Mouse (Mus musculus) liver, adult 2 months (tissue): ENCODE measurements around the gene Trim2. TPM values are rescaled to one million over a fixed set of nuclear protein-coding genes. Genes with fewer than 3 reads are reported as not detected.
A peak's percentile ranks its signal among the peaks of the same experiment; 100 is the strongest.

Source experiments
- DNase-seq: peaks from one replicate; pipeline ENCODE4 v3.0.0-alpha.2; 2011; ENCODE audit warnings: low read depth, low spot score; ENCODE audit errors: extremely low read depth
- H3K27ac ChIP-seq: fragments of 200-500 bp; replicated peaks from 2 replicates; pipeline ENCODE4 v1.5.1; 2012; ENCODE audit warnings: low read depth, mild to moderate bottlenecking, control low read depth, inconsistent platforms, low read length; ENCODE audit not compliant: insufficient read depth
- H3K27me3 ChIP-seq: fragments of 200-500 bp; 2 replicates; pipeline ENCODE4 v1.6.1; 2012; ENCODE audit warnings: mild to moderate bottlenecking, moderate library complexity, low read length, inconsistent platforms; ENCODE audit not compliant: control insufficient read depth, insufficient read depth
- H3K36me3 ChIP-seq: fragments of 200-500 bp; 2 replicates; pipeline ENCODE4 v1.6.1; 2012; ENCODE audit warnings: low read length, inconsistent platforms; ENCODE audit not compliant: control insufficient read depth, insufficient read depth
- H3K4me1 ChIP-seq: fragments of 200-500 bp; 2 replicates; pipeline ENCODE4 v1.6.1; 2011; ENCODE audit warnings: low read length; ENCODE audit not compliant: control insufficient read depth, insufficient read depth
- H3K4me3 ChIP-seq: fragments of 200-500 bp; 2 replicates; pipeline ENCODE4 v1.5.1; 2011; ENCODE audit warnings: low read depth, mild to moderate bottlenecking, control low read depth, low read length, moderate library complexity; ENCODE audit not compliant: insufficient read depth
- H3K79me2 ChIP-seq: fragments of 200-500 bp; 2 replicates; pipeline ENCODE4 v1.6.1; 2012; ENCODE audit warnings: inconsistent platforms, mild to moderate bottlenecking, low read length, moderate library complexity; ENCODE audit not compliant: control insufficient read depth, insufficient read depth
- H3K9ac ChIP-seq: fragments of 200-500 bp; 2 replicates; pipeline ENCODE4 v1.6.1; 2012; ENCODE audit warnings: low read depth, mild to moderate bottlenecking, control low read depth, inconsistent platforms, low read length
- CTCF ChIP-seq: fragments of 200-500 bp; IDR thresholded peaks from 2 replicates; pipeline ENCODE4 v1.5.1; 2011; ENCODE audit warnings: low read depth, low read length, control low read depth
- POLR2A ChIP-seq: fragments of 200-500 bp; IDR thresholded peaks from 2 replicates; pipeline ENCODE4 v1.6.1; 2011; ENCODE audit warnings: low read length, control low read depth; ENCODE audit not compliant: insufficient read depth; ENCODE audit errors: extremely low read depth
- WGBS: fragments of 180-500 bp; shearing (Covaris S2); methylation state at CpG from one replicate; pipeline ENCODE4 v1.1.7; 2018; 5-methylcytosine and 5-hydroxymethylcytosine counted together
- polyA plus RNA-seq: library from polyadenylated mRNA; depleted of rRNA; stranded (reverse); fragments of >200 nt; gene quantifications from 2 replicates; pipeline ENCODE4 v1.2.3, GENCODE M21; 2012
- total RNA-seq: library from RNA; depleted of rRNA; stranded (reverse); fragments of >200 nt; gene quantifications from 2 replicates; pipeline ENCODE4 v1.2.3, GENCODE M21; 2014

The Trim2 gene
- total and polyA plus RNA-seq, 2 experiments: 10.0 to 27.4 TPM

DNA sequence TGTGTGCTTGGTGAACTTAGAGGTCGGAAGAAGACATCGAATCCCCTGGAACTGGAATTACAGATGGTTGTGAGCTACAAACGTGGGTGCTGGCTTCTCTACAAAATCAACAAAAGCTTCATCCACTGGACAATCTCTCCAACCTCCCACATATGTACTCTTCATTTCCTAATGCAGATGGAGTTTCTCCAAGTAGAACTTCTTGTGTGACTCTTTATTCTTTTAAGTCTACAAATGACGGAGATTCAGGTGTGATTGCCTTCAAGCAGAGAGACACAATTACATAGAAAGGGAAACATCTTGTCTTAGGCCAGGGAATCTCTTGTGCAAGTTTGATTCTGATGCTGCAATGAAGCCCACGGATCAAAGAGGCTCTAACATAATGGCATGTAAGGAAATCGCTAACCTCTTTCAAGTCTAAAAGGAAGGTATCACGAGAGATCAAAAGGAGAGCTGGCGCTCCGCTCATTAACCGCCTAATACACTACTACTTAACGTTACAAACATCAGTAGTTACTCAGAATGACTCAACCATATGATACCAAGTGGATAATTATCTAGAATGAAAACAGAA, 133.0 kb downstream of the Trim2 start, which contains the start of gene Gm6525:
TSS of gene Gm6525 (plus strand) at position 524 of the 574 bp plus-strand sequence.
- Histone ChIP-seq H3K27ac (no peak within 1 kb of the TSS), H3K9ac (no peak within 1 kb of the TSS), H3K27me3 (no peaks in the 10 kb centered on the region), H3K79me2 (no peaks in the 10 kb centered on the region), H3K4me1 (no peaks in the 10 kb centered on the region), H3K4me3 (no peak within 1 kb of the TSS), H3K36me3 (peaks cover 5% of the 10 kb centered on the region; the same call in 1 of the 2 replicates)
- DNase-seq: no peak
- 74% methylated on average over 11 of the region's 11 CpGs for WGBS
- TF ChIP-seq CTCF: no peak
- TF ChIP-seq POLR2A: no peak

DNA sequence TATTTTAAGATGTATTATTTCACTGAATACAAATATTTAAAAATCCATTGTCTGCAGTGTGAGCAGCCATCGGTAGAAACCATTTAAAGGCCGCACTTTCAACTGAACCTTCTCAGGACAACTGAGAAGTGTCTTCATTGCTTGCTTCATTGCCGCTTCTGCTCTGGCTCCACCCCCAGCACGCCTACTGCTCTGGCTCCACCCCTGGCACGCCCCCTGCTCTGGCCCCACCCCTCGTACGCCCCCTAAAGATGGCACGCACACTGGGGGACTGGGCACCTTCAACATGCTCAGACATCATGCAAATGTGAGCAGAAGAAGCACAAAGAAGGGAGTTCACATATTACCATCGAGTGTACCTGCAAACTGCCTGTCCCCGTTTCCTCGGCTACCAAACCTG, 134.3 kb downstream of the Trim2 start:
- Histone ChIP-seq H3K4me3 (no peak overlapping the region), H3K79me2 (no peaks in the 10 kb centered on the region), H3K27me3 (no peaks in the 10 kb centered on the region), H3K4me1 (no peaks in the 10 kb centered on the region), H3K27ac (no peak overlapping the region), H3K36me3 (peaks cover 7% of the 10 kb centered on the region; the same call in 1 of the 2 replicates), H3K9ac (no peak overlapping the region)
- no peak for TF ChIP-seq POLR2A
- TF ChIP-seq CTCF: no peak
- WGBS: 61% methylated on average over 11 of the region's 11 CpGs
- DNase-seq: no peak

DNA sequence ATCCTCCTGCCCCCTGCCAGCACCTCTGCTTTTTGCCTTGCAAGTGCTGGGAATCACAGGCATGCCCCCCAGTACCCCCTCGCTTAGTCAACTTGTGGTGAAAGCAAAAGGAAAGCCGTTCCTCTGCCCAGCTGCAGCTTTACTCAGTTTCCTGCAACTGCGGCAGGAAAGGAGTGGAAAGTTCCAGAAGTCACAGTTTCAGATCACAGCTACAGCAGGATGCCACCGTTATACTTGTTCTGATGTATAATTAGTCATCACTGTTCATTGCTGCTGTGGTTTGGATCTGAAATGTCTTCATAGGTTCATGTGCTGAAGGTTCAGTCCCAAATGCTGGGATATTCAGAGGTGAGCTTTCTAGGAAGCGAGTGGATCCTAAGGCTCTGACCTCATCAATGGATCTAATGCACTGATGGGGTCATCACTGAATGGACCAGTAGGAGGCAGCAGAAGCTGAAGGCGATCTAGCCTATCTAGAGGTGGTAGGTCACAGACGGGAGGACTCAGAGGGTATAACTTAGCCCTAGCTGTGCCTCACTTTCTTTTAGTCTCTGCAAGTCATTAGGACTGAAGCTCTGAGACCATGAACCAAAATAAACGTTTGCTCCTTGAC, 137.2 kb downstream of the Trim2 start:
- Histone ChIP-seq H3K4me1 (no peaks in the 10 kb centered on the region), H3K9ac (no peak overlapping the region), H3K27me3 (no peaks in the 10 kb centered on the region), H3K4me3 (no peak overlapping the region), H3K36me3 (peaks cover 16% of the 10 kb centered on the region), H3K27ac (no peak overlapping the region), H3K79me2 (no peaks in the 10 kb centered on the region)
- DNase-seq: no peak
- TF ChIP-seq POLR2A (no peak), CTCF (peak; percentile 12; the same call in 1 of the 2 replicates)
- WGBS: 82% methylated on average over 8 of the region's 8 CpGs

DNA sequence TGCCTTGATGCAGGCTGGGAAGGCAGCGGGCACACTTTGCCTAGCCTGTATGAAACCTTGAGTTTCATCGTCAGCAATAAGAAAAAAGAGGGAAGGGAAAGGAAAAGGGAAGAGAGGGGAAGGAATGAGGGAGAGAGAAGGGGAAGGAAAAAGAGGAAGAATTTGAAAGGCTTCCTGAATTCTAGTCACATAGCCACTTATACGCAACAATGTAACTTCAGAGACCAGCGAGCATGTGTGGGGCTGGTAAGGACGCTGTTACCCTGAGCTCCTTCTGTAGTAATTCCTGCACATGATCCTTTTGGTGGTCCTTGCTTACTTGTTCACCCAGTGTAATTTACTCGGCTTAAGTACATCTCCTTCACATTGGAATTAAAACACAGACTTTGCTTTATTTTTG, 137.7 kb downstream of the Trim2 start:
- no peak overlapping the region for H3K4me3 ChIP-seq
- WGBS: 92% methylated on average over 6 of the region's 6 CpGs
- DNase-seq: no peak

DNA sequence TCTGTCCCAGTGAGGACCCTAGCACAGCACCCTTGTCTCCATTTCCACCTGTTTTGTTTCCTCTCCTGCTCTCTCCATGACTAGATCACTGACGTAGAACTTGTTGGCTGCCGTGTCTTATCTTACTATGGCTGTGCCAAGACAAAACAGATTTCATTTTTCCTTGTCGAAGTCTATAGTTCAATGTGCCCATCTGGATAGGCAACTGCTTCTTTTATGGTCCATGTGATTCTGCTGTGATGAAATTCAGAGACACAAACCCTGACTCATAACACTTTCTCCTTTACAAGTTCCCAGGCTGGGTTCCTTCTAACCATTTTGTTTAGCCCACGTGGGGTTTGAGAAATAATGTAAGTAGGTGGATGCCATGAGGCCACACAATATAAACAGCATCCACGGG, 140.6 kb downstream of the Trim2 start:
- Histone ChIP-seq H3K4me3 (no peak overlapping the region), H3K4me1 (no peaks in the 10 kb centered on the region), H3K27ac (no peak overlapping the region), H3K36me3 (peaks cover 19% of the 10 kb centered on the region), H3K9ac (no peak overlapping the region), H3K27me3 (no peaks in the 10 kb centered on the region), H3K79me2 (no peaks in the 10 kb centered on the region)
- no peak for DNase-seq
- TF ChIP-seq CTCF (no peak), POLR2A (no peak)
- 91% methylated on average over 5 of the region's 5 CpGs for WGBS

More for the DNA sequence above, 137.7 kb downstream of the Trim2 start:
- no peak overlapping the region for H3K27ac ChIP-seq
- H3K4me1 ChIP-seq: no peaks in the 10 kb centered on the region
- no peaks in the 10 kb centered on the region for H3K79me2 ChIP-seq
- H3K9ac ChIP-seq: no peak overlapping the region
- TF ChIP-seq POLR2A: no peak
- TF ChIP-seq CTCF: no peak
- peaks cover 22% of the 10 kb centered on the region for H3K36me3 ChIP-seq
- no peaks in the 10 kb centered on the region for H3K27me3 ChIP-seq

DNA sequence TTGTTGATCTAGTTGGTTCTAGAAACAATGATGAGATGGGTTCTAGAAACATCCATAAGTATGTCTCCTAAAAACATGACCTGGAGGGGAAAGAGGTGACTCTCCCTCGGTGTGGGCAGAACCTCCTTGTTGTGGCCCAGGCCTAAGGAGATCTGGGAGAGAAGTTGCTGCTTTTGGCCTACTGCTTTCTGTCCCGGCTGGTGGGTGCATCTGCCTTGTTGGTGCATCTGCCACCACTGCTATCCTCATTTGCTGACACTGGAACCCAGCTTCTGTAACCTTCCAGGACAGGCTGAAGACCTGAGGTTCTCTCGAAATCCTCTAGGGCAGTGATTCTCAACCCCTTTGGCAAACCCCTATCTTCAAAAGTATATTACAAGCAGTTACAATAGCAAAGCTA, 141.3 kb downstream of the Trim2 start:
- H3K9ac ChIP-seq: no peak overlapping the region
- H3K4me3 ChIP-seq: no peak overlapping the region
- peaks cover 19% of the 10 kb centered on the region for H3K36me3 ChIP-seq
- WGBS: 94% methylated on average over 3 of the region's 3 CpGs
- H3K79me2 ChIP-seq: no peaks in the 10 kb centered on the region
- no peaks in the 10 kb centered on the region for H3K27me3 ChIP-seq
- no peaks in the 10 kb centered on the region for H3K4me1 ChIP-seq
- DNase-seq: no peak
- TF ChIP-seq POLR2A (no peak), CTCF (no peak)
- no peak overlapping the region for H3K27ac ChIP-seq
